Mouse (Mus musculus): Measurements from ENCODE around the gene Toporsl.

- no peak for TF ChIP-seq CTCF (IDR thresholded peaks at IDR 0.05; ENCODE audit: low read depth, low read length)
- TF ChIP-seq POLR2A (IDR thresholded peaks at IDR 0.05; ENCODE audit: borderline replicate concordance, low read depth, low read length) = no peak
These were observed 65.2 kb downstream of the Toporsl start for GRCm38 (mm10) chr4:52661311-52661710.
